Mouse (Mus musculus) myocyte (in vitro differentiated cells): ENCODE results near the gene Gm10638.

Source experiments
- CEBPB ChIP-seq: IDR thresholded peaks from 2 replicates; pipeline ENCODE4 v1.6.1; 2011; ENCODE audit warnings: mild to moderate bottlenecking, moderate library complexity; ENCODE audit not compliant: poor library complexity, insufficient read depth, severe bottlenecking
- E2F4 ChIP-seq: IDR thresholded peaks from one replicate; pipeline ENCODE4 v1.6.1; 2011; ENCODE audit warnings: mild to moderate bottlenecking, control low read depth, moderate library complexity; ENCODE audit not compliant: insufficient read depth
- MYOD1 ChIP-seq, 3 experiments: IDR thresholded peaks; one replicate each; pipeline ENCODE4 v1.6.1; 2011; ENCODE audit warnings: control low read depth in 2 of 3, low read depth in 2 of 3, mild to moderate bottlenecking in 2 of 3, moderate library complexity in 1 of 3; ENCODE audit not compliant: insufficient read length in 2 of 3, control insufficient read depth in 1 of 3
- MYOG ChIP-seq, 3 experiments: IDR thresholded peaks; one replicate each; pipeline ENCODE4 v1.6.1; 2011; ENCODE audit warnings: control low read depth in 2 of 3, low read depth in 2 of 3, mild to moderate bottlenecking in 2 of 3; ENCODE audit not compliant: insufficient read length in 2 of 3, control insufficient read depth in 1 of 3, insufficient read depth in 1 of 3
- POLR2A ChIP-seq: IDR thresholded peaks from one replicate; pipeline ENCODE4 v1.6.1; 2011; ENCODE audit warnings: low read depth, mild to moderate bottlenecking, control low read depth, moderate library complexity; ENCODE audit not compliant: insufficient read length
- POLR2AphosphoS2 ChIP-seq: IDR thresholded peaks from one replicate; pipeline ENCODE4 v1.6.1; 2011; ENCODE audit warnings: low read depth, control low read depth; ENCODE audit not compliant: insufficient read length
- REST ChIP-seq: IDR thresholded peaks from one replicate; pipeline ENCODE4 v1.6.1; 2011; ENCODE audit warnings: mild to moderate bottlenecking, control low read depth, moderate library complexity; ENCODE audit not compliant: insufficient read depth, insufficient read length
- TCF12 ChIP-seq: IDR thresholded peaks from one replicate; pipeline ENCODE4 v1.6.1; 2011; ENCODE audit warnings: mild to moderate bottlenecking, control low read depth; ENCODE audit not compliant: poor library complexity, insufficient read depth, severe bottlenecking
- TCF3 ChIP-seq: IDR thresholded peaks from one replicate; pipeline ENCODE4 v1.6.1; 2011; ENCODE audit warnings: low read depth, control low read depth; ENCODE audit not compliant: insufficient read length
- USF1 ChIP-seq: IDR thresholded peaks from one replicate; pipeline ENCODE4 v1.6.1; 2011; ENCODE audit warnings: low read depth, mild to moderate bottlenecking, control low read depth, moderate library complexity

GRCm38 (mm10) chr8:86769945-86770715 is 24.6 kb downstream of the Gm10638 start:
- TF ChIP-seq POLR2A: no peak
- no peak for TF ChIP-seq MYOG (IDR thresholded peaks at IDR 0.05; ENCODE audit: control insufficient read depth in 1 of 3, insufficient read depth in 1 of 3, insufficient read length in 2 of 3, low read depth in 2 of 3)
- TF ChIP-seq E2F4: no peak
- TF ChIP-seq MYOD1 (IDR thresholded peaks at IDR 0.05; ENCODE audit: control insufficient read depth in 1 of 3, insufficient read length in 2 of 3, low read depth in 2 of 3): no peak
- no peak for TF ChIP-seq TCF3
- no peak for TF ChIP-seq CEBPB
- TF ChIP-seq USF1: no peak
- no peak for TF ChIP-seq TCF12
- TF ChIP-seq POLR2AphosphoS2: no peak
- TF ChIP-seq REST: no peak
